ENCODE assay signal across 20 mouse cellular contexts in the genomic region with DNA sequence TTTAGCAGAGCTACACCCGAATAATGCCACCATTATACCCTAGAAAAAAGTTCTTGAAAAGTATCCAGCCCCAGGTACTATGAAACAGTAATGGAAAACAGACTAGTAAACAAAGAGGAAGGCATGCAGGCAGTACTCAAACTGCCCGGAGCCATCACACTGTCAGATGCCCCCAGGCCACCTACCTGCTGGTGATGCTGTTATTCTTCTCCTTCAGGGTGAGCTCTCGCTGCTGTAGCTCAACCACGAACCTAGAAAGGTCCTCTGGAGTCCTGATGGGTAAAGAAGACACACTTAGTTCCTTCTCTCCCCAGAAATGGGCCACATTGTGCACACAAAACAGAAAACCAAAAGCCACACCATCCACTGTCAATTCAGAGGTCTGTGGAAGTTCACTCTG.
"Had no signal": no experiment of that assay in that cellular context is flagged by ENCODE, and none has a peak within 500 bp of the region (broad histone marks: within the 10 kb centered on the region; RNA-seq: fewer than 3 reads in every experiment).

No protein-coding gene starts in this region.

- H3K27ac ChIP-seq: liver, embryonic 12.5 days; liver, embryonic 14.5 days; midbrain, embryonic 10.5 days; midbrain, embryonic 12.5 days; neural tube, embryonic 13.5 days; neural tube, embryonic 15.5 days; stomach, embryonic 15.5 days; stomach, postnatal 0 days had no signal

- H3K9ac ChIP-seq: liver, embryonic 12.5 days; liver, embryonic 14.5 days; lung, embryonic 14.5 days; midbrain, embryonic 12.5 days; neural tube, embryonic 13.5 days; neural tube, embryonic 15.5 days; stomach, embryonic 15.5 days had no signal

- H3K4me2 ChIP-seq: liver, embryonic 12.5 days; lung, embryonic 14.5 days; midbrain, embryonic 12.5 days; neural tube, embryonic 13.5 days; neural tube, embryonic 15.5 days; stomach, embryonic 15.5 days had no signal

- H3K9me3 ChIP-seq: liver, embryonic 12.5 days; midbrain, embryonic 10.5 days; midbrain, embryonic 12.5 days; neural tube, embryonic 13.5 days; neural tube, embryonic 15.5 days; stomach, embryonic 15.5 days had no signal

- H3K27me3 ChIP-seq: liver, embryonic 12.5 days; midbrain, embryonic 12.5 days; neural tube, embryonic 13.5 days; neural tube, embryonic 15.5 days; stomach, embryonic 15.5 days had no signal

- H3K36me3 ChIP-seq: neural tube, embryonic 15.5 days; stomach, embryonic 15.5 days had no signal

- H3K4me1 ChIP-seq: stomach, embryonic 15.5 days had no signal

- H3K4me3 ChIP-seq: liver, embryonic 12.5 days; midbrain, embryonic 10.5 days; midbrain, embryonic 12.5 days; myocyte; neural tube, embryonic 13.5 days; neural tube, embryonic 15.5 days; stomach, embryonic 15.5 days had no signal

- ATAC-seq: liver, embryonic 12.5 days; midbrain, embryonic 16.5 days had no signal

- DNase-seq: lung, adult 18-20 months; lung, embryonic 14.5 days; lung, postnatal 10 days; lung, postnatal 4 days; midbrain, embryonic 14.5 days; retina, postnatal 1 day; right cerebral cortex, adult 18-20 months; right cerebral cortex, postnatal 25 days; right cerebral cortex, postnatal 4 days; spleen, adult 18-20 months had no signal
